26 mouse cellular contexts compared by ENCODE assay signal in genomic region chr10:58922993-58923392, GRCm38 (mm10).
"Had no signal": no experiment of that assay in that cellular context is flagged by ENCODE, and none has a peak within 500 bp of the region (broad histone marks: within the 10 kb centered on the region; RNA-seq: fewer than 3 reads in every experiment).

No protein-coding gene starts in this region.

- H3K4me1 ChIP-seq: heart, embryonic 13.5 days; heart, embryonic 15.5 days; hindbrain, embryonic 12.5 days; intestine, embryonic 15.5 days; limb, embryonic 10.5 days; limb, embryonic 12.5 days; liver, embryonic 13.5 days; liver, embryonic 15.5 days had no signal

- H3K4me3 ChIP-seq: heart, embryonic 13.5 days; heart, embryonic 15.5 days; hindbrain, embryonic 12.5 days; intestine, embryonic 15.5 days; layer of hippocampus, adult 2 months; left cerebral cortex, adult 2 months; limb, embryonic 10.5 days; limb, embryonic 12.5 days; liver, embryonic 13.5 days; liver, embryonic 15.5 days had no signal

- H3K9ac ChIP-seq: heart, embryonic 13.5 days; heart, embryonic 15.5 days; hindbrain, embryonic 12.5 days; hindbrain, embryonic 14.5 days; intestine, embryonic 15.5 days; limb, embryonic 12.5 days; liver, embryonic 13.5 days; liver, embryonic 15.5 days had no signal

- ATAC-seq: hindbrain, embryonic 16.5 days; inflammation-experienced regulatory T-cells, adult 6 months; intestine, embryonic 15.5 days; intestine, postnatal 0 days had no signal

- H3K27ac ChIP-seq: heart, embryonic 13.5 days; heart, embryonic 15.5 days; hindbrain, embryonic 12.5 days; hindbrain, embryonic 14.5 days; intestine, embryonic 15.5 days; layer of hippocampus, adult 2 months; left cerebral cortex, adult 2 months; limb, embryonic 10.5 days; limb, embryonic 12.5 days; liver, embryonic 13.5 days; liver, embryonic 15.5 days had no signal

- H3K27me3 ChIP-seq: hindbrain, embryonic 12.5 days; intestine, embryonic 15.5 days; liver, embryonic 13.5 days; liver, embryonic 15.5 days had no signal

- H3K9me3 ChIP-seq: heart, embryonic 13.5 days; heart, embryonic 15.5 days; hindbrain, embryonic 12.5 days; intestine, embryonic 15.5 days; limb, embryonic 10.5 days; limb, embryonic 12.5 days; liver, embryonic 13.5 days; liver, embryonic 15.5 days had no signal

- H3K4me2 ChIP-seq: heart, embryonic 11.5 days; heart, embryonic 13.5 days; heart, embryonic 15.5 days; hindbrain, embryonic 12.5 days; hindbrain, embryonic 14.5 days; intestine, embryonic 15.5 days; limb, embryonic 12.5 days; liver, embryonic 11.5 days; liver, embryonic 13.5 days; liver, embryonic 15.5 days had no signal

- DNase-seq: gastrocnemius, postnatal 14 days; gastrocnemius, postnatal 36 days; heart, adult 18-20 months; heart, postnatal 14 days; heart, postnatal 36 days; kidney, adult 18-20 months; kidney, adult 8-10 months; kidney, postnatal 10 days; kidney, postnatal 4 days; liver; liver, embryonic 13.5 days had no signal

- H3K36me3 ChIP-seq: heart, embryonic 13.5 days; heart, embryonic 15.5 days; hindbrain, embryonic 12.5 days; intestine, embryonic 15.5 days; limb, embryonic 10.5 days; limb, embryonic 12.5 days; liver, embryonic 13.5 days; liver, embryonic 15.5 days had no signal
